Mouse (Mus musculus): ENCODE results near the gene Fzd2. TPM values are rescaled to one million over a fixed set of nuclear protein-coding genes. Genes with fewer than 3 reads are reported as not detected.
A peak's percentile ranks its signal among the peaks of the same experiment; 100 is the strongest.

Gene Fzd2
- polyA plus RNA-seq, 2 experiments, result 65.5 to 163 TPM

DNA sequence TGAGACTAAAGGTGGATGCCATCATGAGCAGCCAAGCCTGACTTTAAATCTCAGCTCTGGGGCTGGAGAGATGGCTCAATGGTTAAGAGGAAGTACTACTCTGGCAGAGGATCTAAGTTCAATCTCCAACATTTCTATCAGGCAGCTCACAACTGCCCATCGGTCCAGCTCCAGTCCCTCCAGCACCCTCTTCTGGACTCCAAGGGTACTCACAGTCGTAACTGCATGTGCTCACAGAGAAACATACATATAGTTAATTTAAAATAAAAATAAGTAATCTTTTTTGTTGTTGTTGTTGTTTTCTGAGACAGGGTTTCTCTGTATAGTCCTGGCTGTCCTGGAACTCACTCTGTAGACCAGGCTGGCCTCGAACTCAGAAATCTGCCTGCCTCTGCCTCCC lies 4.3 kb upstream of the Fzd2 start:
- Histone ChIP-seq H3K4me1 (ENCODE audit: control insufficient read depth, insufficient read depth, low read length) (peaks cover 22% of the 10 kb centered on the region), H3K9ac (ENCODE audit: low read depth, low read length, severe bottlenecking) (no peak overlapping the region), H3K9me3 (ENCODE audit: control insufficient read depth, low read length) (no peaks in the 10 kb centered on the region), H3K4me2 (replicated peaks; ENCODE audit: low read depth, low read length, severe bottlenecking) (no peak overlapping the region), H3K27ac (replicated peaks; ENCODE audit: low read depth, low read length) (no peak overlapping the region), H3K4me3 (replicated peaks; ENCODE audit: low read length) (no peak overlapping the region), H3K27me3 (ENCODE audit: control insufficient read depth, insufficient read depth, low read length) (no peaks in the 10 kb centered on the region), H3K36me3 (ENCODE audit: control insufficient read depth, insufficient read depth, low read length) (no peaks in the 10 kb centered on the region)
- ATAC-seq (ENCODE audit: low FRiP score, low read depth) (no peak), DNase-seq (ENCODE audit: low spot score) (no peak)
- 89% methylated on average over 3 of the region's 3 CpGs for WGBS
- no peak for TF ChIP-seq POLR2A (IDR thresholded peaks at IDR 0.05; ENCODE audit: borderline replicate concordance, extremely low read depth, insufficient read depth, insufficient read length)

- under 1% methylated on average over 13 of the region's 13 CpGs for WGBS
- H3K9me3 ChIP-seq (ENCODE audit: control insufficient read depth, low read length), result no peaks in the 10 kb centered on the region
- H3K4me3 ChIP-seq (replicated peaks; ENCODE audit: low read length), result peak overlapping the region; percentile 97
- H3K9ac ChIP-seq (ENCODE audit: low read depth, low read length, severe bottlenecking), result peak overlapping the region; percentile 64
- DNase-seq (ENCODE audit: low spot score) (peak; percentile 92), ATAC-seq (ENCODE audit: low FRiP score, low read depth) (peak; percentile 7; the same call in 1 of the 2 replicates)
- H3K27ac ChIP-seq (replicated peaks; ENCODE audit: low read depth, low read length), result peak overlapping the region; percentile 100
- peak overlapping the region; percentile 62 for H3K4me2 ChIP-seq (replicated peaks; ENCODE audit: low read depth, low read length, severe bottlenecking)
- H3K4me1 ChIP-seq (ENCODE audit: control insufficient read depth, insufficient read depth, low read length), result peaks cover 6% of the 10 kb centered on the region
- H3K36me3 ChIP-seq (ENCODE audit: control insufficient read depth, insufficient read depth, low read length), result peaks cover 15% of the 10 kb centered on the region
- TF ChIP-seq POLR2A (IDR thresholded peaks at IDR 0.05; ENCODE audit: borderline replicate concordance, extremely low read depth, insufficient read depth, insufficient read length), result peak; percentile 39; the same call in 1 of the 2 replicates
- H3K27me3 ChIP-seq (ENCODE audit: control insufficient read depth, insufficient read depth, low read length), result no peaks in the 10 kb centered on the region
These were observed 1.2 kb upstream of the Fzd2 start for GRCm38 (mm10) chr11:102602816-102603495.

- ATAC-seq (ENCODE audit: low FRiP score, low read depth) (peak; percentile 42), DNase-seq (ENCODE audit: low spot score) (peak; percentile 86)
- Histone ChIP-seq H3K9ac (ENCODE audit: low read depth, low read length, severe bottlenecking) (peak overlapping the region; percentile 64), H3K36me3 (ENCODE audit: control insufficient read depth, insufficient read depth, low read length) (peaks cover 20% of the 10 kb centered on the region), H3K27me3 (ENCODE audit: control insufficient read depth, insufficient read depth, low read length) (no peaks in the 10 kb centered on the region), H3K9me3 (ENCODE audit: control insufficient read depth, low read length) (no peaks in the 10 kb centered on the region), H3K4me3 (replicated peaks; ENCODE audit: low read length) (peak overlapping the region; percentile 97), H3K27ac (replicated peaks; ENCODE audit: low read depth, low read length) (peak overlapping the region; percentile 100), H3K4me2 (replicated peaks; ENCODE audit: low read depth, low read length, severe bottlenecking) (peak overlapping the region; percentile 62), H3K4me1 (ENCODE audit: control insufficient read depth, insufficient read depth, low read length) (peaks cover 8% of the 10 kb centered on the region)
- 1% methylated on average over 10 of the region's 10 CpGs for WGBS
- TF ChIP-seq POLR2A (IDR thresholded peaks at IDR 0.05; ENCODE audit: borderline replicate concordance, extremely low read depth, insufficient read depth, insufficient read length), result no peak
These were observed 723 bp upstream of the Fzd2 start for GRCm38 (mm10) chr11:102603496-102603850.

DNA sequence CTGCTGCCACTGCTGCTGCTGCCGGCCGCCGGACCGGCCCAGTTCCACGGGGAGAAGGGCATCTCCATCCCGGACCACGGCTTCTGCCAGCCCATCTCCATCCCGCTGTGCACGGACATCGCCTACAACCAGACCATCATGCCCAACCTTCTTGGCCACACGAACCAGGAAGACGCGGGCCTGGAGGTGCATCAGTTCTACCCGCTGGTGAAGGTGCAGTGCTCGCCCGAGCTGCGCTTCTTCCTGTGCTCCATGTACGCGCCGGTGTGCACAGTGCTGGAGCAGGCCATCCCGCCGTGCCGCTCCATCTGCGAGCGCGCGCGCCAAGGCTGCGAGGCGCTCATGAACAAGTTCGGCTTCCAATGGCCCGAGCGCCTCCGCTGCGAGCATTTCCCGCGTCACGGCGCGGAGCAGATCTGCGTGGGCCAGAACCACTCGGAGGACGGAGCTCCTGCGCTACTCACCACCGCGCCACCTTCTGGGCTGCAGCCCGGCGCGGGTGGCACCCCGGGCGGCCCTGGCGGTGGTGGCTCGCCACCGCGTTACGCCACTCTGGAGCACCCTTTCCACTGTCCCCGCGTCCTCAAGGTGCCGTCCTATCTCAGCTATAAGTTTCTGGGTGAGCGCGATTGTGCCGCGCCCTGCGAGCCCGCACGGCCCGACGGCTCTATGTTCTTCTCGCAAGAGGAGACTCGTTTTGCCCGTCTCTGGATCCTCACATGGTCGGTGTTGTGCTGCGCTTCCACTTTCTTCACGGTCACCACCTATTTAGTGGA lies 769 bp downstream of the Fzd2 start:
- DNase-seq (ENCODE audit: low spot score), result peak; percentile 38
- TF ChIP-seq POLR2A (IDR thresholded peaks at IDR 0.05; ENCODE audit: borderline replicate concordance, extremely low read depth, insufficient read depth, insufficient read length), result no peak

DNA sequence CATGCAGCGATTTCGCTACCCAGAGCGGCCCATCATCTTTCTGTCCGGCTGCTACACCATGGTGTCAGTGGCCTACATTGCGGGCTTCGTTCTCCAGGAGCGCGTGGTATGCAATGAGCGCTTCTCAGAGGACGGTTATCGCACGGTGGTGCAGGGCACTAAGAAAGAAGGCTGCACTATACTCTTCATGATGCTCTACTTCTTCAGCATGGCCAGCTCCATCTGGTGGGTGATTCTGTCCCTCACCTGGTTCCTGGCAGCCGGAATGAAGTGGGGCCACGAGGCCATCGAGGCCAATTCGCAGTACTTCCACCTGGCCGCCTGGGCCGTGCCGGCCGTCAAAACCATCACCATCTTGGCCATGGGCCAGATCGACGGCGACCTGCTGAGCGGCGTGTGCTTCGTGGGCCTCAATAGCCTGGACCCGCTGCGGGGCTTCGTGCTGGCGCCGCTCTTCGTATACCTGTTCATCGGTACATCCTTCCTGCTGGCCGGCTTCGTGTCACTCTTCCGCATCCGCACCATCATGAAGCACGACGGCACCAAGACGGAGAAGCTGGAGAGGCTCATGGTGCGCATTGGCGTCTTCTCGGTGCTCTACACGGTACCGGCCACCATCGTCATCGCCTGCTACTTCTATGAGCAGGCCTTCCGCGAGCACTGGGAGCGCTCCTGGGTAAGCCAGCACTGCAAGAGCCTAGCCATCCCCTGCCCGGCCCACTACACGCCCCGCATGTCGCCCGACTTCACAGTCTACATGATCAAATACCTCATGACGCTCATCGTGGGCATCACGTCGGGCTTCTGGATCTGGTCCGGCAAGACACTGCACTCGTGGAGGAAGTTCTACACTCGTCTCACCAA lies 1.6 kb downstream of the Fzd2 start:
- Histone ChIP-seq H3K36me3 (ENCODE audit: control insufficient read depth, insufficient read depth, low read length) (peaks cover 26% of the 10 kb centered on the region), H3K9ac (ENCODE audit: low read depth, low read length, severe bottlenecking) (peak overlapping the region; percentile 99), H3K27ac (replicated peaks; ENCODE audit: low read depth, low read length) (peak overlapping the region; percentile 100), H3K4me2 (replicated peaks; ENCODE audit: low read depth, low read length, severe bottlenecking) (peak overlapping the region; percentile 80), H3K9me3 (ENCODE audit: control insufficient read depth, low read length) (no peaks in the 10 kb centered on the region), H3K4me3 (replicated peaks; ENCODE audit: low read length) (peak overlapping the region; percentile 97), H3K27me3 (ENCODE audit: control insufficient read depth, insufficient read depth, low read length) (no peaks in the 10 kb centered on the region), H3K4me1 (ENCODE audit: control insufficient read depth, insufficient read depth, low read length) (peaks cover 31% of the 10 kb centered on the region)
- WGBS, result under 1% methylated on average over 62 of the region's 62 CpGs
- 0 out of 2 replicates have a peak, but pooled peaks have one; percentile 14 for TF ChIP-seq POLR2A (IDR thresholded peaks at IDR 0.05; ENCODE audit: borderline replicate concordance, extremely low read depth, insufficient read depth, insufficient read length)
- ATAC-seq (ENCODE audit: low FRiP score, low read depth) (no peak), DNase-seq (ENCODE audit: low spot score) (peak; percentile 31)

More for the DNA sequence above, 769 bp downstream of the Fzd2 start:
- Histone ChIP-seq H3K27me3 (ENCODE audit: control insufficient read depth, insufficient read depth, low read length) (no peaks in the 10 kb centered on the region), H3K36me3 (ENCODE audit: control insufficient read depth, insufficient read depth, low read length) (peaks cover 26% of the 10 kb centered on the region), H3K27ac (replicated peaks; ENCODE audit: low read depth, low read length) (peak overlapping the region; percentile 100), H3K4me2 (replicated peaks; ENCODE audit: low read depth, low read length, severe bottlenecking) (peak overlapping the region; percentile 80), H3K4me3 (replicated peaks; ENCODE audit: low read length) (peak overlapping the region; percentile 97), H3K4me1 (ENCODE audit: control insufficient read depth, insufficient read depth, low read length) (peaks cover 23% of the 10 kb centered on the region), H3K9me3 (ENCODE audit: control insufficient read depth, low read length) (no peaks in the 10 kb centered on the region), H3K9ac (ENCODE audit: low read depth, low read length, severe bottlenecking) (peak overlapping the region; percentile 99)
- WGBS, result 3% methylated on average over 67 of the region's 74 CpGs
- ATAC-seq (ENCODE audit: low FRiP score, low read depth), result no peak
